Mouse (Mus musculus) heart, adult 11 months (tissue): Measurements from ENCODE around the gene Rabep2.
"Not testable (repeated sequence)": the region's sequence is repeated elsewhere in the genome, so short reads cannot be mapped to it uniquely, and the experiment has no call there.

Source experiments
- DNase-seq: peaks from one replicate; pipeline ENCODE4 v3.0.0; 2022

Rabep2 gene

GRCm38 (mm10) chr7:126465246-126466030 lies 36.9 kb downstream of the Rabep2 start:
- peak; percentile 97 for DNase-seq

GRCm38 (mm10) chr7:126466116-126466515 lies 37.6 kb downstream of the Rabep2 start:
- no peak for DNase-seq

- DNase-seq, result no peak
These were observed 38.1 kb downstream of the Rabep2 start for GRCm38 (mm10) chr7:126466707-126467106.

- peak; percentile 94 for DNase-seq
These were observed 38.7 kb downstream of the Rabep2 start for GRCm38 (mm10) chr7:126467271-126467670.

- DNase-seq, result peak; percentile 91
These were observed 39.5 kb downstream of the Rabep2 start for GRCm38 (mm10) chr7:126467834-126468627.

- DNase-seq, result no peak
These were observed 41.5 kb downstream of the Rabep2 start for GRCm38 (mm10) chr7:126470077-126470476.

- no peak for DNase-seq
These were observed 42.8 kb downstream of the Rabep2 start for GRCm38 (mm10) chr7:126471361-126471760.

- DNase-seq, result no peak
These were observed 43.3 kb downstream of the Rabep2 start for GRCm38 (mm10) chr7:126471853-126472252.

- no peak for DNase-seq
These were observed 43.7 kb downstream of the Rabep2 start for GRCm38 (mm10) chr7:126472306-126472705.

- DNase-seq, result peak; percentile 92
These were observed 44.2 kb downstream of the Rabep2 start for GRCm38 (mm10) chr7:126472713-126473112.

- peak; percentile 90 for DNase-seq
These were observed 45.0 kb downstream of the Rabep2 start for GRCm38 (mm10) chr7:126473470-126474086.

GRCm38 (mm10) chr7:126474486-126474955 lies 46.0 kb downstream of the Rabep2 start:
- no peak for DNase-seq

- DNase-seq, result peak; percentile 99
These were observed 46.5 kb downstream of the Rabep2 start, which contains the start of gene Sh2b1 for GRCm38 (mm10) chr7:126474993-126475581. Gene Sh2b1 (minus strand): TSS chr7:126475424.

- DNase-seq, result no peak
These were observed 53.1 kb downstream of the Rabep2 start for GRCm38 (mm10) chr7:126481699-126482098.

GRCm38 (mm10) chr7:126482392-126482871 lies 53.9 kb downstream of the Rabep2 start:
- peak; percentile 98 for DNase-seq

- peak; percentile 100 for DNase-seq
These were observed 58.5 kb downstream of the Rabep2 start, which contains the start of gene Tufm for GRCm38 (mm10) chr7:126487052-126487483. Gene Tufm (plus strand): TSS chr7:126487361.

- DNase-seq, result not testable (repeated sequence)
These were observed 59.2 kb downstream of the Rabep2 start for GRCm38 (mm10) chr7:126487617-126488385.

GRCm38 (mm10) chr7:126491005-126491404 lies 62.4 kb downstream of the Rabep2 start:
- no peak for DNase-seq

- DNase-seq, result no peak
These were observed 63.4 kb downstream of the Rabep2 start for GRCm38 (mm10) chr7:126491973-126492372.

GRCm38 (mm10) chr7:126494120-126494519 lies 65.6 kb downstream of the Rabep2 start:
- DNase-seq, result no peak

- DNase-seq, result no peak
These were observed 67.9 kb downstream of the Rabep2 start for GRCm38 (mm10) chr7:126496475-126496874.

GRCm38 (mm10) chr7:126497966-126498365 lies 69.4 kb downstream of the Rabep2 start:
- DNase-seq, result peak; percentile 68
